Mouse (Mus musculus) cerebellum, postnatal 4 days (tissue): ENCODE measurements at regions not wholly inside any gene's neighbourhood (a gene's known extent, or its start where the extent isn't known, plus 50 kb on each side); places are given as distances from the start of the nearest gene placed in this dataset.

Source experiments
- DNase-seq, 2 experiments: peaks; one replicate each; pipeline ENCODE4 v3.0.0; 2022; ENCODE audit warnings: low spot score in 2 of 2, mixed read lengths in 1 of 2

DNA sequence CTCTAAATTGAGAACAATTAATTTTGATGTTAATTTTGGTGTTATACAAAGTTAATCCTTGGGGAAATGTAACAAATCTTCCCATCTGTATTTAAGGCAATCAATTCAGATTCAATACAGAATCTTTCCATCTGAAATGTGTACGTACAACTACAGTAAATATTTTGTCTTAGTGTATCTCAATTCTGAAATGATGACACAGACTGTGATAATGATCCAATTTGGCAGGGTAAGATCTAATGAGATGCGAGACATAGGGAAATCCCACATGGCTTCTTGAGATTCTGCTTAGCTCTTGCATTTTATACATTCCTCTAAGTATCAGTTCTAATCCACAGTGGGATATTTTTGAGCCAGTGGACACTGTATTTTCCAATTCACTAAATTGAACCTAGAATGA lies 362.3 kb upstream of the Gnpda2 start:
- DNase-seq = no peak

DNA sequence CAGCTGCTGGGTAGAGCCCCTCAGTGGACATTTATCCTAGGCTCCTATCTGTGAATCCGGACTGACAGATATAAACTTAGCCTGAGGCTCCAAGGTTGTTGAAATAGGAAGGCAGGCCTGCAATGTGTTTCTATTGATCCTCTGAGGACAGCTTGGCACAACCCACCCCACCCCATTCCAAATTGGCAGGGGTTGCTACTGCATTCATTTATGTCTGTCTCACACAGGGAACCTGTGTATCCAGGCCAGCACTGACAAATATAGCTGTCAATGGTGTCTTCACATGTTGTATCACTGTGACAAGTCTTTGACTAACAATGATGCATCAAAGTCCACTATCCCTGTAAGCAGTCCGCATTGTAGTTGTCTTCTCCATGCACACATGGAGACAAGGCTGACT lies 339.3 kb upstream of the Gnpda2 start:
- DNase-seq = peak in 1 of 2 experiments; percentile 21
